Mouse (Mus musculus) induced T-regulatory cell, adult 2 months (primary cell): Measurements from ENCODE around the gene Glrp1.

ENCODE experiments used
- DNase-seq: peaks from one replicate; pipeline ENCODE4 v3.0.0-alpha.2; 2012; ENCODE audit warnings: low read depth

Gene Glrp1

DNA sequence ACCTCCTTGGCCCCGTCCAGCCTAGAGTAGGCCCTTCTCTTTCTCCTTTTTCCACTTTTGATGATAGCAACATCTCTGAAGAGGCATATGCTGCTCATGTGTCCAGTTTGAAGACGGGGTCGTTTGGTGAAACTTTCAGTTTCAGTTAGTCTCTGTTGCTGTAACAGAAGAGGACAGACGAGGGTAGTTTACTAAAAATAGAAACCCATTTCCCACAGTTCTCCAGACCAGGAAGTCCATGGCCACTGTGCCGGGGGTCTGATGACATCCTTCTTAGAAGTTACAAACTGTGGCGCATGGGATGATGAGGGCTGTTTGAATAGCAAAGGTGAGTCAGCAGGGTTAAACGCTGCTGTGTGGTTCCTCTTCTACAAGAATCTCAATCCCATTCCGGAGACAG lies at the start of gene Glrp1:
TSS of gene Glrp1 (minus strand) at position 278 of the 400 bp plus-strand sequence.
- DNase-seq: peak; percentile 17

DNA sequence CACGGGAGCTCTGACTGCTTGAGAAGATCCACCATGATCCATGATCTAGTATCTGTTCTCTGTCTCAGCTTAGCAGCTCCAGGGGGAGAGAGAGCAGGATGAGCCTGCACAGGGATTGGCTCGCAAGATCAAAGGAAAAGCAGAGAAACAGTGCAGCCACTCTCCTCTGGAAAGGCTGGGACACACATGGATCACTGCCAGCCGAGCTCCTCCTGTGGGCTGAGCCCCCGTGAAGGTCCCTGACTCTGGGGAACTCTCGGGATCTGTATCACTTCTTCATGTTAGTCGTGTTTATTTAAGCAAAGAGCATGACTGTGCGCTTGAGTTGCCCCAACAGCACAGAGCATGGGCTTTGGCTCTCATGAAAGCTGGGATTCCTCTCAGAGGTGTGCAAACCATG lies 49.4 kb upstream of the Glrp1 start:
- no peak for DNase-seq

DNA sequence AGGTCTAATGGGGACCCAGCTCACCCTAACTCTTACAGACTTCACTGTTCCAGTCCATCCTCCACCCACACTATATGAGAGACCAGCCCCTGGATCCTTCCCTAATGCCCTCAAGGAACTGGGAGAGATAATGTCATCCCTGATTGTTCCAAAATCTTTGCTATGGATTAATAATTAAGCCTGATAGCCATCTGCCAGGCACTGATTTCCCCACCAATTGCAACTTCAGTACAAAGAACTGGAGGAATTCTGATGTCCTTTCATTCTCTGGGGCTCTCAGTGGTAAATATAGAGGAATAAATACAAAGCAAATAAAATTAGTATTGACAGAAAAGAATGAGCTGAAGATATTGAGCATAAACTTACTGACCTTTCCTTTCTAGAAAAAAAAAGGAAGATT lies 48.9 kb upstream of the Glrp1 start:
- DNase-seq: no peak

DNA sequence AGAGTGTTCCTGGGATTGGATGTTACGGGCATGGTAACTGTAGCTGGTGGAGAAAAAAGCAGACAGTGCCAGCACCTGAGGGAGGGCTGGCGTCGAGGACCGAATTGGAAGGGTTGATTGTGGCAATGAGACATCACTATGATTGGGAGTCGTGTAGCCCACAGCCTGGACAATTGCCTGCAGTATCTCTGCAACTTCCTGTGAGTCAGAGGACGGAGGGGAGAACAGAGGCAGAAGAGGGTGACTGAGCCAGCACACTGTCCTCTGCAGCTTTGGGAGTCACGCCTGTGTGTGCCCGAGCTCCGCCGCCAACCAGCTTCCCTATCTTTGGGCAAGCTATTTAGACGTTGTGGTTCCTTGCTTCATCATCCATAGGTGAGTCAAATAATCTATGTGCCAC lies 46.5 kb upstream of the Glrp1 start:
- DNase-seq: no peak

DNA sequence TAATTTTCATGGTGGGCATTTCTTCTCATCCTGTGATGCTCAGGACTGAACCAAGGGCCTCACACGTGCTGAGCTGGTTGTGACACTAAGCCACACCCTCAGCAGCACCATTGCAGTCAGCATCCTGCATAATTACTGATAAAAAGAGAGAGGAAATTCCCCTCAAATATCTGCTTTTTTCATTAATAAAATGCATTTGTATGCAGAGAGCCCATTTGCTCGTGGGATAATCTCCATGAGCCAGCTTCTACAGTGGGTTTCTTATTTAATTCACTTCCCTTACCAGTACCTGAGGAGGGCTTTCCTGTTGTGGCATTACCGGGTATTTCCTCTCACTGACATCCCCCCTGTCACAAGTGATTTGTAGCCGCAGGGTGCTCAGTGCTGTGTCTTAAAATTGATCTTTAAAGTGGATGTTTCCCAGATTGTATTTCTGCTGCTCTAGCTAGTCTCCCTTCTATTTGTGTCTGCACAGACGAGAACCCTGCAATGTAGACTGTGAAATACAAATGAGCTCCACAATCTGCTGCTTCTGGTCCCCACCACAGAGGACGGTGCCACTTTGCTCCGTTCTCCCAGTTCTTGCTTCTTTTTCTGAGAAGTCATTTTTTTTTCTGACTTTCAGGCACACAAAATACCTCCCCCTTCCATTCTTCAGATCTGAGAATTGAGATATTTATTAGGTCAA lies 43.8 kb upstream of the Glrp1 start:
- DNase-seq: peak; percentile 67

DNA sequence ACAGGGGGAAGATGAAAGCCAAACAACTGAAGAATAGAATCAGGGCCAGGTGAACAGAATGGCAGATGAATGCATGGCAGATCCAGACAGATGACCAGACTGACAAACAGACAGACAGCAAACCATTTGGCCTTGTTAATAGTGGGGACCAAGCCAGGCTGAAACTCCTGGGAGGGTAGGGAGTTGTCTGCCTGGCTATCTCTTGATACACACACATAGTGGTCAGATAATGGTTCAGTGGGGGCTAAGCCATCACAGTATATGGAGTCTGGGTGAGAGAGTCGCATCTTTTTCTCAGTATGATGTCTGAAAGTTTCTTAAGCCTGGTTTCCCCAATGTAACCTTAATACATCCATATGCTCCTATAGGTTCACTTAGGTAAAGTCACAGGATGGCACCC lies 39.4 kb upstream of the Glrp1 start:
- no peak for DNase-seq

DNA sequence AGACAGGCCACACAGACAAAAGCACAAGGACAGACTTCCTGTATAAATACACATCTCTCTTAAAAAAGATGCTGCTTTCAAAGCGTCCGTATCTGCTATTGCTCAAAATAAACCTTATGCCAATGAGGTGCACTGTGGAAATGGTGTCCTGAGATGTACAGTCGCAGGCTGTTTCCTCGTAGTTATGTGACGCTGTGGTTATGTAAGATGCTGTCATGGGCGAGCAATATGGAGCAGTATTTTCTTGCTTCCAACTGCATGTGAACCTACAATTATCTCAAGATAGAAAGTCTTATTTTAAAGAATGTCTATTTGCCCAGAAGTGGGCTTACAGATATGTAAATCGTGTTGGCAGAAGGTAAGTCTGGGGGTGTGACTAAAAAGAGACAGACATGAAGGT lies 37.3 kb upstream of the Glrp1 start:
- no peak for DNase-seq

DNA sequence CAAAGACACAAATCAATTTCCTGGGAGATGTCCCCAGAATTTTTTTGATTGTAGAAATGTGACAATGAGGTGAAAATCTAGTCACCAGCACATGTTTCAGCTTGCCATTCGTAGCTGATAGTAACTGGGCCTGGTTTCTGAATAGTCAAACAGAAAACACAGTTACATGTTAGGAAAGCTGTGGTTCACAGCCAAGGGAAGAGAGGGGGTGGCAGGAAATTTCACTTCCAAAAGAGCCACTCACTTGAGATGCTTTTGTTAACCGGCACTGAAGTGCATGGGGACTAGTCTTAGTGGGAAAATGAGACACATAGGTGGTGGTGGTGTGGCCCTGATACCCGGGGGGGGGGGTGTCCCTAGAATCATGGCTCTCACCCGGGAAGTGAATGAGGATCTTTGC lies 33.7 kb upstream of the Glrp1 start:
- DNase-seq: no peak

DNA sequence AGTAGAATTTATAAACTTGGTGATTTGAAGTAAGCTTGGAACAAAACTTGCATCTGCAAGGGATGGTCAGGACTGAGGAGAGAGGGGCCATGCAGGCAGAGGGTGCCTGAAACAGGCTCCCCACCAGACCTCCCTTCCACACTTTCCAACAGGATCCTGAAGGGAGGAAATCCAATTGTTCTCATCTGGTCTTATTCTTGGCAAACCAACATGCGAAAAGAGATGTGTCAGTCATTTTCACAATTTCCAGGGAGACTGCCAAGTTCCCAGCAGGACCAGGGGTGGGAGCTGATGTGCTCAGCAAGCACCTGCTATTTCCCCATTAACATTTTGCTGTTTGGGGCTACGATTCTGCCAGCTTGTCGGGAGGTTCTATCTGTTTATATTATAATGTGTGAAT lies 30.0 kb upstream of the Glrp1 start:
- DNase-seq: no peak

DNA sequence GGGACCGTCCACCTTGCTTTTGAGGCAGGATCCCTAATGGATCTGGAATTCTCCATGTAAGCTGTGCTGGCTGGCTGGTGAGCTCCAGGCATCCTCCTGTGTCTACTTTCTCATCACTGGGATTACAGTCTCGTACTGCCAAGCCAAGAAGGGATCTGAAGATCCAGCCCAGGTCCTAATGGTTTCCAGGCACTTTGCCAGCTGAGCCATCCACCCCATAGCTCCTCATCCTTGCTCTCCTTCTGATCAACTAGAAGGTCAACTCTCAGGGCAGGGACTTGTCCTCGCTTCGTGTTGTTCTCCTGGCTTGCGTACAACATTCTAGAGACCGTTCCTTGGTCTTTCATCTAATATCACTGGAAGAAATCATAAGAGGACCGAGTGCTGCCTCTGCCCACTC lies 29.4 kb upstream of the Glrp1 start:
- DNase-seq: no peak

DNA sequence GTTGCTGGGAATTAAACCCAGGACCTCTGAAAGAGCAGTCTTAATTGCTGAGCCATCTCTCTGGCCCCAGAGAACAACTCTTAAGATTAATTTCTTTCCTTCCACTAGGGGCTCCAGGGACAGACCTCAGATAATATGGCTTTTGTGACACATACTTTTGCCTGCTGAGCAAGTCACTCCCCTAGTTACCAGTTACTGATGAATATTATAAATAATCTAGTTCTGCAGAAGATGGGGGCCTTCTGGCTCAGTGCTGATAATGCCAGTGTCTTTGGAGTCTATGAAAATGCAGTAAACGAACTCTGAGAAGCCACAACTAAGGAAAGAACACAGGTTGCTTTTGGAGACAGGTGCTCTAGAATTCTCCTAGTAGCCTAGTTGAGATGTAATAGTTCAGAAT lies 26.4 kb upstream of the Glrp1 start:
- DNase-seq: no peak

DNA sequence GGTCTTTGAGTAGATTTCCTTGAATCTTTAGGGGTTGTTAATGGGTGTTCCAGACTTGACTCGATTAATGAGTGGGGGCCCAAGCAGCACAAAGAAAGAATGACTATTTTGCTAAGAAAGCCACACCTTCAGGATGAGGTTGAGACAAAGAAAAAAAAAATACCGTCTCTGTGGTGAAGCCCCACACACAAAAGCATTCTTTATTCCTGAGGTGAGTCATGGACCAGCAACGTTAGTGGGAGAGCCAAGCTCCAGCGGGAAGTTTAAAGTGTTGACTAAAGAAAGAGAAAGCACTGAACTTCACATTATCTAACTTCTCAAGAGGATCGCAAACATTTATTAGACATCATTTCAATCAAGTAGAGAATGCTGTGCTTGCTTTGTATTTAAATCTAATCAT lies 24.2 kb upstream of the Glrp1 start:
- DNase-seq: no peak

DNA sequence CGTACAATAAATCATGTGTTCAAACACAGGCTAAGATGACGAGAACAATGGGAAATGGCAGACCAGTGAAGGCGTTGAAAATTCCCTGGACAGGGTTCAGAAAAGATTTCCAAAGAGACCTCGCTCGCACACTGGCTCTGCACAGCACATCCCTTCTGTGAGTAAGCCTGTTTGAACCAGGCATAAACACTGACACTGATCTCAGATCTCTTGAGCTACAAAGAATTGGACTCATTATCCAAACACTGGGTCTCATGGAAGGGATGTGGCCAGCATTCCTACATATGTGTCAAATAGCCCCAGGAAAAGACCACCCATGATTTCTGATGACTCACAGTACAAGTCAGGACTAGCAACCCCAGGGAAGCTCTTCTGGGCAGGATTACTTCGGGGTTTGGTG lies 16.3 kb upstream of the Glrp1 start:
- no peak for DNase-seq

DNA sequence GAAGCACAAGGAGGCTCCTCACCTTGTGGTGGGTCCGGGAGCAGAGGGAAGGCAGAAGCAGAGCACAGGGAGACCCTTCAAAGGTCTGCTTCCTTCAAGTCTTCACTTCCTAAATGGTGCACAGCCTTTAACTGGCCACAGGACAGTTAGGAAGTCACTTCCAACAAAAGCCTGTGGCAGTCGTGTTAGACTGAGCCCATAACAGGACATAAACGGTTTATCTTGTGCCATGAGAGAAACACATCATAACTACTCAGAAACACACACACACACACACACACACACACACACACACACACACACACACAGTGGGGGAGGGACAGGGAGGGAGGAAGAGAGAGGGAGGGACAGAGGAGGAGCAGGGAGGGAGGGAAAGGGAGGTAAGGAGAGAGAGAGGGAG lies 15.8 kb upstream of the Glrp1 start:
- no peak for DNase-seq

DNA sequence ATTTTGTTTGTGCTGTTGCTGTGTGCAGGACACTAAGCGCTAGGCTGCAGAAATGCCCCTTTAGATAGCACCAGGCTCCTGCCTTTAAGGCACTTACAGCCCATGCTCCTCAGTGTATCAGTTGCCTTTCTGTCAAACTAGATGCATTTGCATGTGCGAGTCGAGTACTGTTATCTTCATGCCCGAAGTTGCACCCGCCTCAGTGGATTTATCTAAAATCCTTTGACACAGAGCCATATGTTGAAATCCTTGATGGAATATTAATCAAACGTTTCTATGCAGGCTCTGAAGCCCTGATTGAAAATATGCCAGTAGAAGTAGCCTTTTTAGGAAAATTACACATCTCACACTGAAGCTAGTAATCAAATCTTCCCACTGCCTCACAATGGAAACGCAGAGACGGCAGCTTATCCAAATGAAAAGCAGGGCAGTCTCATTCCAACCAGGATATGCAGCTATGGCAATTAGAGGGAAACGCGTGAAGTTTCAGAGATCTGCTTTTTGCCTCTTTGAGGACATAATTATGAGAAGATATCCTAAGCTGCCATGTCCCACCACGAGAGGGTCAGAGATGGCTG lies 11.4 kb upstream of the Glrp1 start:
- no peak for DNase-seq

DNA sequence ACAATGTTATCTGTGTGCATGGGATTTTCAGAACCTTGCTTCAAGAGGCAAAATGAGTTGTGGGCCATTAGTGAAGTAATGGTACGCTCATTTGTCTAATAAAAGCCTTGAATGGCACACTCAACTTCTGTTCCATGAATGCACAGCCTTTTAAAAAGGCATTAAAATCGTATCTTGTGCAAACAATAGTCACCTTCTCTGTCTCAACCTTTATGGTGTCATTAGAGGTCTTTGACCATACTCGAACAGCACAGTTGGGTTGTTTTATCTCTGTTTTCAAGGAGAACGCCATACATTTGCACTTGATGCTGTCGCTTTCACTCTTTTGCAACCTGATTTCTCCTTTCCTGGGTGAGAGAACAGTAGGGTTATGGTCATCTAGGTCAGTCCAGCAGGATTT lies 3.7 kb upstream of the Glrp1 start:
- no peak for DNase-seq

DNA sequence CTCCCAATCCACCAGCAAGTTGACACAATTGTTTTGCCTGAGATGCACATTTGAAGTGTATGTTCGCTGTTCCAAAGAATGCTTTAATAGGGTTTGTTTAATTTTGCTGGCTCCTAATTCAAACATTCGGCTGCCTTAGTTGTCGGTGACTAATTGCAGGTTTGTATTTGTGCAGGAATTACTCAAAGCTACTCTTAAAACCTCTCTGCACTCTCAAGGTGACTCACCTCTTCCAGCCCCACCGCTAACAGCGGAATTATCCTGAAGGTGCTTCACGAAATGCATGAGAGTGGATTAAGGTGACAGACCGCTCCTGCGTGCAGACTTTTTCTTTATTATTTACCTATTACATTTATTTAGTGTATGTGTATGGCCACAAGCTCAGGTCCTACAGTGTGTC lies 2.0 kb downstream of the Glrp1 start:
- DNase-seq: no peak

DNA sequence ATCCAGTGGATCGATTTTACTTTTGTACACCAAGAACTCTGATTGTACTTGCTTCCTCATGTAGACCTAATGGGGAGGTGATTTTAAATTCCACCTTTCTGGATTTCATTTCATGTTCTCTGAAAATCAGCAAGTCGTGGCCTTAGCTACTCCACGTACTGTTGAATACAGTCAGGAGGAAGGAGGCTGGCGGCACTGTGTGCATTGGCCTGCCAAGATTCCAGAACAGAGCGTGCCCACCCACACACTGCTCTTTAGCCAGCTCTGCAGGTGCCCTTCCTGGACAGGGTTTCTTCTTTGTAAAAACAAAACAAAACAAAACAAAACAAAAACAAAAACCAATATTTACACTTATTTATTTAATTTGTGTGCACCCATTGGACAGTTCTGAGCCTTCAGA lies 2.7 kb downstream of the Glrp1 start:
- DNase-seq: no peak

DNA sequence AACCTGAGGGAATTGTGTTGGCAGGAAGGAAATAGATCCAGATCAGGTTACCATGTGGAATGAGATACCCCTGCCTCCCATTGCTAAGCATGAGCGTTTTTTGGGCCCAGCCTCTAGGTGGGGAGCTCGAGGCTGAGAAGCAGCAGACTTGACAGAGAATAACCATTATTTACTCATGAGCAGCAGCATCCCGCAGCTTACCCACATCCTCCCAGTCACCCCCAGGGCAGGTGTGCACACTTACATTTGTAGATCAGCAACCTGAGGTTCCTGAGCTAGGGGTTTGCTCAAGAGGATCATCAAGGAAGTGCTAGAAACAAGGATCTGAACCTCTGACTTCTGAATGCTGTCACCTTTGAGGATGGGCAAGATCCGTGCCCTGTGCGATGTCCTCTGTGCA lies 3.5 kb downstream of the Glrp1 start:
- DNase-seq: peak; percentile 52

DNA sequence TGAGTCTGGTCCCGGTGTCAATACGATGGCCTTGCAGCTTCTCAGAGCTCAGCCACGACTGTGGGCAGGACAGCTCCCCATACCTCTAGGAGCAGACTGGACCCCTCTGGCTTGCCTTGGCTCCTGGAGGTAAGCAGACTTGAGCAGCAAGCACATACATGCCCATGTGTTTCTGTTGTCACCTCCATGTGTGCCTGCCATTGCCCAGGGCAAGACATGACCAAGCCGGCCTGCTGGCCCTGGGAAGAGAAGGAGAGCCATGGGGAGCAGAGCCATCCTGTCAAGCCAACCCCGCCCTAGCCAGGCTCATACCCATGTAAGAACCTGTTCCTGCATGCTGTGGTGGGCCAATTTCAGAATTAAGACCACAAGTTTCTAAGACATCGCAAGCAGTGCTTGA lies 4.2 kb downstream of the Glrp1 start:
- no peak for DNase-seq

DNA sequence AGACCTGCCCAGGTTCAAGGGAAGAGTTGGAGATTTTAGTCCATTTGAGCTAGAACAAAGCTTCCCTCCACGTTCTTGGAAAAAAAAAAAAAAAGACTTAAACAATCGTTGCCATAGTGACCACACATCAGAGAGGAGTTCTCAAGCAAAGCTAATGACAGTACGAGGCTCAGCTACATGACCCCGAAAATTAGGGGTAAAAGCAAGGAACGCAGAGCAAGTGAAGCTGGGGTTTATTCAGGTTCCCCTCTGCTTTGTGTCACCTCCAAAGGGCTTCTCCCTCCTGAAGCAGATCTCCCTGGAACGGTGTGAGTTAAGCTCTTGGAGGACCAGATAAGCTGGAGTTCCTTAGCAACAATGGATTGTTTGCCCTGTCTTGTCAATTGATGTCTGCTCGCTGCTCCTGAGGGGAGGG lies 5.3 kb downstream of the Glrp1 start:
- no peak for DNase-seq

DNA sequence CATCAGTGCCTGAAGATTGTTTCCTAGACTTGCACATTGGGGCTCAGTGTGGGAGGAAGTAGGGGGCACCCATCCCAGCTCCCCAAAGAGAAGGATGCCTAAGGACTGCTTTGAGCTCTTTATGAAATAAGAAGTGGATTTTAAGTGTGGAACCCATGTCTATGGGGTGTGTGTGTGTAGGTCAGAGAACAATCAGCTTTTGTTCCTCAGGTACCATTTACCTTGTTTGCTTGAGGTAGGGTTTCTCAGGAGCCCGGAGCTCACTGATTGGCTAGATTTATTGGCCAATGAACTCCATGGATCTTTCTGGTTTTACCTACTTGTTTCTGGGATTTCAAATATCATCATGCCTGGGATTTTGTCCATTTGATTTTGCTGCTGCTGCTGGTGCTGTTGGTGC lies 7.0 kb downstream of the Glrp1 start:
- no peak for DNase-seq

DNA sequence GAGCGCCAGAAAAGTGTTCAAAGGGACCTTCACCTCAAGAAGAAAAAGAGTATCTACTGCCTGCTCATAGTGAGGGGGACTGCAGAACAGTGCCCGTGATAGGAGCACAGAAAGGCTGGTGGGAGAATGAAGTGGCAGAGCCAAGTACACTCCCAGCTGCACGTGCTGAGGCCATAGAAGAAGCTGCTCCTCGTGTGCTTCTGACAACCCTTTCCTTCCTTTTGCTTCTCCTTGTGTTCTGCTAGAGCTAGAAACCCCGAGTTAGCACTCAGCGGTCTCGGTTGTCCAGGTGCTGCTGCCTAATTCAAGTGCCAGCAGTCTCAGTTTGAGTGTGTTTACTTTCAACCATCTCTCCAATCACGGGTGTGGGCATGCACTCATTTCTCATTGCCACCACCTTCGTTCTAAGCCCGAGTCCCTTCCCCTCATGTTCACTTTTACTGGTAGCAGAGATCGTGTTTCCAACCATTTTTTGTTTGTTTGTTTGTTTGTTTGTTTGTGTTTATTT lies 10.6 kb downstream of the Glrp1 start:
- no peak for DNase-seq

DNA sequence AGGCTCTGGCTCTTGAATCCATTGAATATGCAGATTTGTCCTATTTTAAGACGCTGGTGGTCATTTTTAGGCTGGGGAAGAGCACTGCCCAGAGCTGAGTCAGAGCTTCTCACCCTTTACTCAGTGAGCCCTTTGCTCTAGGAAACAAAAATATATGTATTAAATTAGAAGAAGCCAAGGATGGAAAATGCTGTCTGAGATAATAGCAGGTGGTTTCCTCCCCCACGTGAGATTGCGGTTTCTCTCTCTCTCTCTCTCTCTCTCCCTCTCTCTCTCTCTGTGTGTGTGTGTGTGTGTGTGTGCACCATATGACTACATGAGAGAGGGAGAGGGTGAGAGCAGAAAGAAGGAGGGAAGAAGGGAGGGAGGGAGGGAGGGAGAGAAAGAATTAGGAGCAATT lies 12.5 kb downstream of the Glrp1 start:
- DNase-seq: peak; percentile 58
